10 mouse cellular contexts compared by ENCODE assay signal in the genomic region with DNA sequence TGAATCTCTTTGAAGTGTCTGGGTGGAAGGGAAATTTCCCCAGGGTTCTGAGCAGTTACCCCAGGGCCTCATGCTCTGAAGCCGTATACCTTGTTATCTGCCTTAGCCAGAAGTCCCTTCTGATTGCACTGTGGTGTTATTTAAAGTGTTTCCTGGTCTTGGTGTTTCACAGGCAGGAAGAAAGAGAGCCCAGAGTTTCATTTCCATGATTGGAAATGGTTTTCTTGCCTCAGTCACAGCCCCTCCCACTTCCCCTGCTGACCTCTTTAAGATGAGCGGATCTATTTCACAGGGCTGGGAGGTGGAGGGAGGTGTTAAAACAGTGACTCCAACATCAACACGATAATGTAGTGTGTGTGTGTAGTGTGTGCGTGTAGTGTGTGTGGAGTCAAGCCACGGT.
A peak's percentile ranks its signal among the peaks of the same experiment; 100 is the strongest.
DNase-seq lines count a peak whose midpoint lies in the region; ATAC-seq lines count a peak whose summit lies in the region.
"Had no signal": no experiment of that assay in that cellular context is flagged by ENCODE, and none has a peak within 500 bp of the region (broad histone marks: within the 10 kb centered on the region; RNA-seq: fewer than 3 reads in every experiment).

No protein-coding gene starts in this region.

- no peaks in the 10 kb centered on the region for H3K27me3 ChIP-seq in lung, embryonic 16.5 days (ENCODE audit: control insufficient read depth, insufficient read depth, low read depth, low read length)
- H3K27me3 ChIP-seq: embryonic facial prominence, embryonic 15.5 days had no signal

- no peak overlapping the region for H3K4me2 ChIP-seq in lung, embryonic 16.5 days (ENCODE audit: low read depth, low read length)
- H3K4me2 ChIP-seq: embryonic facial prominence, embryonic 15.5 days had no signal

- WGBS in lung, embryonic 16.5 days: 33% methylated on average over 5 of the region's 5 CpGs

- H3K9ac ChIP-seq in lung, embryonic 16.5 days (ENCODE audit: low read length): no peak overlapping the region
- H3K9ac ChIP-seq: embryonic facial prominence, embryonic 15.5 days had no signal

- no peak overlapping the region for H3K4me3 ChIP-seq in lung, embryonic 16.5 days (ENCODE audit: low read length)
- H3K4me3 ChIP-seq: embryonic facial prominence, embryonic 15.5 days had no signal

- H3K4me1 ChIP-seq in lung, embryonic 16.5 days (replicated peaks; ENCODE audit: control insufficient read depth, insufficient read depth, low read length): peaks cover 5% of the 10 kb centered on the region; the same call in 1 of the 2 replicates

- H3K36me3 ChIP-seq in lung, embryonic 16.5 days (ENCODE audit: control insufficient read depth, insufficient read depth, low read length): peaks cover under 1% of the 10 kb centered on the region; the same call in 1 of the 2 replicates

- H3K9me3 ChIP-seq in lung, embryonic 16.5 days (ENCODE audit: control insufficient read depth, low read length): no peaks in the 10 kb centered on the region
- H3K9me3 ChIP-seq: embryonic facial prominence, embryonic 15.5 days had no signal

- peak; percentile 46 for ATAC-seq in lung, embryonic 16.5 days (ENCODE audit: low read depth)
- ATAC-seq in hematopoietic stem cell, adult 5-6 weeks (replicated peaks in 1 of 2; ENCODE audit: insufficient read depth in 1 of 2, low FRiP score in 2 of 2, low TSS enrichment in 1 of 2, low read depth in 1 of 2, poor library complexity in 2 of 2, severe bottlenecking in 2 of 2): peak; percentile 26 to 30; a peak in 2 of 4 replicates
- ATAC-seq in monocyte, adult 5-6 weeks (replicated peaks; ENCODE audit: insufficient number of reproducible peaks, low FRiP score, low TSS enrichment, poor library complexity, severe bottlenecking): peak; percentile 38; the same call in 1 of the 2 replicates

- peak; percentile 32 for DNase-seq in embryo, embryonic 10 days (ENCODE audit: low spot score)
- no peak for DNase-seq in embryo, embryonic 9.5 days (ENCODE audit: extremely low spot score)
- DNase-seq in lung, postnatal 14 days: no peak
- no peak for DNase-seq in T-cell, adult 2 months (ENCODE audit: low spot score)
- DNase-seq in cerebellum, adult 11-12 months: no peak
- DNase-seq: kidney, adult 9 months had no signal

- no peak overlapping the region for H3K27ac ChIP-seq in lung, embryonic 16.5 days (ENCODE audit: low read length)
- H3K27ac ChIP-seq: embryonic facial prominence, embryonic 15.5 days had no signal
